Mouse (Mus musculus) embryonic facial prominence, embryonic 15.5 days (tissue): ENCODE results near the gene Ugt1a6a. TPM values are rescaled to one million over a fixed set of nuclear protein-coding genes. Genes with fewer than 3 reads are reported as not detected.

ENCODE experiments used
- ATAC-seq: fragments of 200-750 bp; cut with Nextera tagmentation; 2 replicates; pipeline ENCODE4 v1.8.0; 2017; ENCODE audit warnings: low read depth, moderate TSS enrichment; ENCODE audit not compliant: insufficient number of reproducible peaks, low FRiP score, low TSS enrichment
- H3K27ac ChIP-seq: fragments of 300-500 bp; sonication (generic); replicated peaks from 2 replicates; pipeline ENCODE4 v1.5.1; 2015; ENCODE audit warnings: mild to moderate bottlenecking, inconsistent platforms
- H3K27me3 ChIP-seq: fragments of 300-500 bp; sonication (generic); 2 replicates; pipeline ENCODE4 v1.6.1; 2015; ENCODE audit warnings: inconsistent platforms
- H3K36me3 ChIP-seq: fragments of 300-500 bp; sonication (generic); 2 replicates; pipeline ENCODE4 v1.6.1; 2015; ENCODE audit warnings: mild to moderate bottlenecking, inconsistent platforms
- H3K4me1 ChIP-seq: fragments of 300-500 bp; sonication (generic); 2 replicates; pipeline ENCODE4 v1.6.1; 2015; ENCODE audit warnings: inconsistent platforms
- H3K4me2 ChIP-seq: fragments of 300-500 bp; sonication (generic); replicated peaks from 2 replicates; pipeline ENCODE4 v1.6.1; 2015; ENCODE audit warnings: mild to moderate bottlenecking, inconsistent platforms
- H3K4me3 ChIP-seq: fragments of 300-500 bp; sonication (generic); replicated peaks from 2 replicates; pipeline ENCODE4 v1.5.1; 2015; ENCODE audit warnings: mild to moderate bottlenecking, inconsistent platforms
- H3K9ac ChIP-seq: fragments of 300-500 bp; sonication (generic); 2 replicates; pipeline ENCODE4 v1.6.1; 2015; ENCODE audit warnings: inconsistent platforms
- H3K9me3 ChIP-seq: fragments of 300-500 bp; sonication (generic); replicated peaks from 2 replicates; pipeline ENCODE4 v1.6.1; 2016; ENCODE audit warnings: inconsistent platforms
- WGBS: fragments of 180-500 bp; shearing (Covaris S2); methylation state at CpG from one replicate; pipeline ENCODE4 v1.1.7; 2015; 5-methylcytosine and 5-hydroxymethylcytosine counted together
- polyA plus RNA-seq: library from polyadenylated mRNA; unstranded; fragments of >200 nt; fragmentation: Nextera tagmentation; extraction: Ambion mirVana; gene quantifications from 2 replicates; pipeline ENCODE4 v1.2.1, GENCODE M21; 2015

Gene Ugt1a6a
- polyA plus RNA-seq, 1 experiment from 2014 or later = 16.8 TPM

GRCm38 (mm10) chr1:88195687-88196086, 61.1 kb downstream of the Ugt1a6a start:
- H3K36me3 ChIP-seq = no peaks in the 10 kb centered on the region
- no peak overlapping the region for H3K9ac ChIP-seq
- no peaks in the 10 kb centered on the region for H3K9me3 ChIP-seq
- H3K4me3 ChIP-seq = no peak overlapping the region
- ATAC-seq = no peak
- H3K27me3 ChIP-seq = no peaks in the 10 kb centered on the region
- H3K4me2 ChIP-seq = no peak overlapping the region
- H3K27ac ChIP-seq = no peak overlapping the region
- 90% methylated on average over 1 of the region's 1 CpGs for WGBS
- no peaks in the 10 kb centered on the region for H3K4me1 ChIP-seq

GRCm38 (mm10) chr1:88197443-88197842, 62.8 kb downstream of the Ugt1a6a start:
- WGBS = 64% methylated on average over 3 of the region's 3 CpGs
- Histone ChIP-seq H3K27ac (no peak overlapping the region), H3K9ac (no peak overlapping the region), H3K36me3 (no peaks in the 10 kb centered on the region), H3K4me2 (no peak overlapping the region), H3K4me1 (no peaks in the 10 kb centered on the region), H3K9me3 (no peaks in the 10 kb centered on the region), H3K27me3 (no peaks in the 10 kb centered on the region), H3K4me3 (no peak overlapping the region)
- ATAC-seq = no peak

GRCm38 (mm10) chr1:88199996-88200395, 65.4 kb downstream of the Ugt1a6a start:
- peaks cover 1% of the 10 kb centered on the region; the same call in 1 of the 2 replicates for H3K4me1 ChIP-seq

GRCm38 (mm10) chr1:88200456-88200855, 65.8 kb downstream of the Ugt1a6a start, which contains the start of gene Ugt1a2:
Gene Ugt1a2 (plus strand): TSS chr1:88200601.
- 80% methylated on average over 7 of the region's 7 CpGs for WGBS

More at GRCm38 (mm10) chr1:88199996-88200395, 65.4 kb downstream of the Ugt1a6a start:
- Histone ChIP-seq H3K36me3 (no peaks in the 10 kb centered on the region), H3K27ac (no peak overlapping the region), H3K9me3 (no peaks in the 10 kb centered on the region), H3K9ac (no peak overlapping the region), H3K4me2 (no peak overlapping the region), H3K4me3 (no peak overlapping the region), H3K27me3 (no peaks in the 10 kb centered on the region)
- WGBS = 73% methylated on average over 2 of the region's 2 CpGs
- no peak for ATAC-seq

GRCm38 (mm10) chr1:88205294-88205922, 70.8 kb downstream of the Ugt1a6a start, which contains the start of gene Dnajb3:
Gene Dnajb3 (minus strand): TSS chr1:88205782.
- Histone ChIP-seq H3K4me1 (peaks cover 7% of the 10 kb centered on the region; the same call in 1 of the 2 replicates), H3K4me2 (peak within 1 kb of the TSS; percentile 82), H3K9me3 (no peaks in the 10 kb centered on the region), H3K27ac (no peak within 1 kb of the TSS), H3K9ac (peak within 1 kb of the TSS; percentile 59), H3K36me3 (no peaks in the 10 kb centered on the region), H3K4me3 (peak within 1 kb of the TSS; percentile 54), H3K27me3 (no peaks in the 10 kb centered on the region)
- WGBS = 6% methylated on average over 62 of the region's 62 CpGs
- peak; percentile 97 for ATAC-seq

More at GRCm38 (mm10) chr1:88200456-88200855, 65.8 kb downstream of the Ugt1a6a start, which contains the start of gene Ugt1a2:
- Histone ChIP-seq H3K9me3 (no peaks in the 10 kb centered on the region), H3K27ac (no peak within 1 kb of the TSS), H3K4me1 (peaks cover 6% of the 10 kb centered on the region; the same call in 1 of the 2 replicates), H3K4me3 (no peak within 1 kb of the TSS), H3K9ac (no peak within 1 kb of the TSS), H3K27me3 (no peaks in the 10 kb centered on the region), H3K36me3 (no peaks in the 10 kb centered on the region), H3K4me2 (no peak within 1 kb of the TSS)
- no peak for ATAC-seq

GRCm38 (mm10) chr1:88206843-88207479, 72.4 kb downstream of the Ugt1a6a start:
- WGBS = 81% methylated on average over 2 of the region's 2 CpGs
- Histone ChIP-seq H3K27ac (no peak overlapping the region), H3K36me3 (no peaks in the 10 kb centered on the region), H3K4me2 (no peak overlapping the region), H3K27me3 (no peaks in the 10 kb centered on the region), H3K4me1 (peaks cover 7% of the 10 kb centered on the region; the same call in 1 of the 2 replicates), H3K4me3 (no peak overlapping the region), H3K9ac (no peak overlapping the region), H3K9me3 (peaks cover 7% of the 10 kb centered on the region)
- no peak for ATAC-seq

GRCm38 (mm10) chr1:88211812-88212211, 77.2 kb downstream of the Ugt1a6a start, which contains the start of gene Ugt1a1:
Gene Ugt1a1 (plus strand): TSS chr1:88211959.
- no peaks in the 10 kb centered on the region for H3K27me3 ChIP-seq
- H3K4me1 ChIP-seq = no peaks in the 10 kb centered on the region
- H3K27ac ChIP-seq = no peak within 1 kb of the TSS
- WGBS = 66% methylated on average over 8 of the region's 8 CpGs
- no peaks in the 10 kb centered on the region for H3K36me3 ChIP-seq
- no peak within 1 kb of the TSS for H3K9ac ChIP-seq
- H3K4me3 ChIP-seq = no peak within 1 kb of the TSS
- no peak within 1 kb of the TSS for H3K4me2 ChIP-seq
- ATAC-seq = no peak
- peaks cover 47% of the 10 kb centered on the region for H3K9me3 ChIP-seq

GRCm38 (mm10) chr1:88212341-88213045, 77.9 kb downstream of the Ugt1a6a start:
- 58% methylated on average over 8 of the region's 8 CpGs for WGBS
- H3K4me1 ChIP-seq = no peaks in the 10 kb centered on the region
- H3K27me3 ChIP-seq = no peaks in the 10 kb centered on the region
- H3K36me3 ChIP-seq = no peaks in the 10 kb centered on the region
- H3K27ac ChIP-seq = no peak overlapping the region
- no peak overlapping the region for H3K4me3 ChIP-seq
- no peak overlapping the region for H3K4me2 ChIP-seq
- no peak for ATAC-seq
- H3K9me3 ChIP-seq = peaks cover 52% of the 10 kb centered on the region
- no peak overlapping the region for H3K9ac ChIP-seq

GRCm38 (mm10) chr1:88213061-88213460, 78.5 kb downstream of the Ugt1a6a start:
- H3K4me2 ChIP-seq = no peak overlapping the region
- H3K9me3 ChIP-seq = peaks cover 55% of the 10 kb centered on the region
- no peak overlapping the region for H3K9ac ChIP-seq
- no peaks in the 10 kb centered on the region for H3K36me3 ChIP-seq
- no peaks in the 10 kb centered on the region for H3K4me1 ChIP-seq
- no peak for ATAC-seq
- no peaks in the 10 kb centered on the region for H3K27me3 ChIP-seq
- H3K27ac ChIP-seq = no peak overlapping the region
- no peak overlapping the region for H3K4me3 ChIP-seq
- WGBS = 70% methylated on average over 1 of the region's 1 CpGs

GRCm38 (mm10) chr1:88213766-88214461, 79.3 kb downstream of the Ugt1a6a start:
- Histone ChIP-seq H3K27me3 (no peaks in the 10 kb centered on the region), H3K4me2 (no peak overlapping the region), H3K4me3 (no peak overlapping the region), H3K9me3 (peaks cover 55% of the 10 kb centered on the region), H3K36me3 (no peaks in the 10 kb centered on the region), H3K4me1 (no peaks in the 10 kb centered on the region), H3K27ac (no peak overlapping the region), H3K9ac (no peak overlapping the region)
- ATAC-seq = peak; percentile 9; the same call in 1 of the 2 replicates
- 78% methylated on average over 2 of the region's 2 CpGs for WGBS
